Mouse (Mus musculus) lung, postnatal 0 days (tissue): ENCODE results near the gene Atp5d.

Experiments
- CTCF ChIP-seq: IDR thresholded peaks from 2 replicates; pipeline ENCODE4 v1.5.1; 2016; ENCODE audit warnings: antibody characterized with exemption, mild to moderate bottlenecking
- EP300 ChIP-seq: IDR thresholded peaks from 2 replicates; pipeline ENCODE4 v1.6.1; 2016; ENCODE audit warnings: antibody characterized with exemption, mild to moderate bottlenecking, control low read depth

DNA sequence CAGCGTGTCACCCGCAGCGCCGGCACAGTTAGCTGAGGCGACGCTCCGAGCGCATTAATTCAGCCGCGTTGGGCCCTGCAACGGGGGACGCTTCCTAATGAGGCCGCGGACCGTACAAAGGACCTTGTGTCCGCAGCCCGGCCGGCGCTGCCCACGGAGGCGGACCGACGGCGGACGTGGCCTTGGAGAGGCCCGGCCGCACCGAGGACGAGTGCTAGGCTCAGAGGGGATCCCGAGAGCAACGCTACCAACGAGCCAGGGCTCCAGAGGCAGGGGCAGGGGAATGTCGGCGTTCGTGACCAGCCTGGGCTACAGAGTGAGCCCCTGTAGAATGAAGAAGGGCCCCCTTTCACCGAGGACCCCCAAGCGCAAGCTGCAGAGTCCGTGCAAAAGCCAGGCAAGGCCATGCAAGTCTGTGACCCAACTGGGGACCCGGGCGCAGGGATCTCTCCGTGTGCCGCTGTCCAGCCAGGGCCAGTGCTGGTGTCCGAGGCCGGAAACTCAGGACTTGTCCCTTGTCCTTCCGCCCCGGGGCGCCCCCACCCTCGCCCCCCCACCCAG lies 52.1 kb downstream of the Atp5d start:
- no peak for TF ChIP-seq EP300
- TF ChIP-seq CTCF: no peak
